Mouse (Mus musculus): ENCODE results near the gene Gm340.

- no peak for TF ChIP-seq CTCF (IDR thresholded peaks at IDR 0.05; ENCODE audit: low read depth, low read length)
- TF ChIP-seq GATA1 (IDR thresholded peaks at IDR 0.05; ENCODE audit: borderline replicate concordance, low read length) = no peak
Observed at GRCm38 (mm10) chr19:41600647-41601046, 18.5 kb downstream of the Gm340 start.

All from G1E (cell line).